Mouse (Mus musculus) liver, postnatal 0 days (tissue): ENCODE data around the gene Slc22a15. TPM values are rescaled to one million over a fixed set of nuclear protein-coding genes. Genes with fewer than 3 reads are reported as not detected.

Experiments used
- ATAC-seq: fragments of 200-750 bp; cut with Nextera tagmentation; 2 replicates; pipeline ENCODE4 v1.8.0; 2017; ENCODE audit warnings: mild to moderate bottlenecking, moderate library complexity
- DNase-seq: peaks from one replicate; pipeline ENCODE4 v3.0.0-alpha.2; 2016
- H3K27ac ChIP-seq: fragments of 300-500 bp; sonication (generic); 2 replicates; pipeline ENCODE4 v1.5.1; 2014; ENCODE audit warnings: antibody characterized with exemption, moderate library complexity, mild to moderate bottlenecking, low read depth
- H3K27me3 ChIP-seq: fragments of 300-500 bp; sonication (generic); 2 replicates; pipeline ENCODE4 v1.6.1; 2014; ENCODE audit warnings: low read length, control low read depth, mixed read lengths; ENCODE audit not compliant: insufficient read depth
- H3K36me3 ChIP-seq: fragments of 300-500 bp; sonication (generic); replicated peaks from 2 replicates; pipeline ENCODE4 v1.6.1; 2014; ENCODE audit warnings: mild to moderate bottlenecking, control low read depth, low read length, moderate library complexity, mixed read lengths; ENCODE audit not compliant: insufficient read depth
- H3K4me1 ChIP-seq: fragments of 300-500 bp; sonication (generic); 2 replicates; pipeline ENCODE4 v1.6.1; 2014; ENCODE audit warnings: antibody characterized with exemption, mild to moderate bottlenecking, control low read depth; ENCODE audit not compliant: insufficient read depth
- H3K4me2 ChIP-seq: fragments of 300-500 bp; sonication (generic); 2 replicates; pipeline ENCODE4 v1.6.1; 2014; ENCODE audit warnings: low read depth, mild to moderate bottlenecking, low read length, moderate library complexity, mixed read lengths
- H3K4me3 ChIP-seq: fragments of 300-500 bp; sonication (generic); 2 replicates; pipeline ENCODE4 v1.5.1; 2014; ENCODE audit warnings: low read depth, low read length
- H3K9ac ChIP-seq: fragments of 300-500 bp; sonication (generic); replicated peaks from 2 replicates; pipeline ENCODE4 v1.6.1; 2014; ENCODE audit warnings: mild to moderate bottlenecking, moderate library complexity
- H3K9me3 ChIP-seq: fragments of 300-500 bp; sonication (generic); 2 replicates; pipeline ENCODE4 v1.6.1; 2016; ENCODE audit warnings: mild to moderate bottlenecking, control low read depth, low read length, mixed read lengths
- CTCF ChIP-seq: sonication (generic); IDR thresholded peaks from 2 replicates; pipeline ENCODE4 v1.5.1; 2016; ENCODE audit warnings: antibody characterized with exemption, low read depth
- EP300 ChIP-seq: IDR thresholded peaks from 2 replicates; pipeline ENCODE4 v1.6.1; 2016; ENCODE audit warnings: antibody characterized with exemption, low read depth, mild to moderate bottlenecking
- WGBS: fragments of 180-500 bp; shearing (Covaris S2); extraction: QIAGEN DNeasy Blood & Tissue Kit; methylation state at CpG from one replicate; pipeline ENCODE4 v1.1.7; 2014; ENCODE audit not compliant: insufficient replicate concordance; 5-methylcytosine and 5-hydroxymethylcytosine counted together
- polyA plus RNA-seq: library from polyadenylated mRNA; unstranded; fragments of >200 nt; fragmentation: Nextera tagmentation; extraction: Ambion mirVana; gene quantifications from 2 replicates; pipeline ENCODE4 v1.2.1, GENCODE M21; 2015

Gene Slc22a15
- polyA plus RNA-seq, 1 experiment from 2014 or later, result 5.0 TPM

DNA sequence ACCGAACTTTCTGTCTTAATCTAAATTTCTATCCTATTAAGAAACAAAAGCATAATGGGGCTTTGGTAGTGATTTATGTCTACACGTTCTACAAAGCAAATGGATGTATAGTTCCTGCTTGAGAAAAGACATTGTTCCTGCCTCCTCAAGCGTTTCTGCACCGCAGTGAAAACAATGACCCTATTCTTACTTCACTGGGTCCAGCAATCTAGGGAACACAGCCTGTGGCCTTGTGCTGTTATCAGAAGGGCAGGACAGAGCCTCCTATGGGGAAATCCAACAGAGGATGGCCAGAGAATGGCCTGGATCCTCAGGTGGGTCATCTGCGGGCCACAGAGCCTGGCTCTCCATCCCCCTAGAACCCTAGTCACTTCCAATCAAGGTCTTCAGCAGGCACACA lies 46.1 kb downstream of the Slc22a15 start:
- no peaks in the 10 kb centered on the region for H3K27me3 ChIP-seq
- H3K4me3 ChIP-seq, result no peak overlapping the region
- no peak overlapping the region for H3K27ac ChIP-seq
- TF ChIP-seq EP300 (no peak), CTCF (no peak)
- no peak overlapping the region for H3K4me2 ChIP-seq
- WGBS, result 72% methylated on average over 5 of the region's 5 CpGs
- no peak for DNase-seq
- H3K36me3 ChIP-seq, result peaks cover 16% of the 10 kb centered on the region
- no peak for ATAC-seq
- no peaks in the 10 kb centered on the region for H3K9me3 ChIP-seq
- H3K9ac ChIP-seq, result no peak overlapping the region
- no peaks in the 10 kb centered on the region for H3K4me1 ChIP-seq

DNA sequence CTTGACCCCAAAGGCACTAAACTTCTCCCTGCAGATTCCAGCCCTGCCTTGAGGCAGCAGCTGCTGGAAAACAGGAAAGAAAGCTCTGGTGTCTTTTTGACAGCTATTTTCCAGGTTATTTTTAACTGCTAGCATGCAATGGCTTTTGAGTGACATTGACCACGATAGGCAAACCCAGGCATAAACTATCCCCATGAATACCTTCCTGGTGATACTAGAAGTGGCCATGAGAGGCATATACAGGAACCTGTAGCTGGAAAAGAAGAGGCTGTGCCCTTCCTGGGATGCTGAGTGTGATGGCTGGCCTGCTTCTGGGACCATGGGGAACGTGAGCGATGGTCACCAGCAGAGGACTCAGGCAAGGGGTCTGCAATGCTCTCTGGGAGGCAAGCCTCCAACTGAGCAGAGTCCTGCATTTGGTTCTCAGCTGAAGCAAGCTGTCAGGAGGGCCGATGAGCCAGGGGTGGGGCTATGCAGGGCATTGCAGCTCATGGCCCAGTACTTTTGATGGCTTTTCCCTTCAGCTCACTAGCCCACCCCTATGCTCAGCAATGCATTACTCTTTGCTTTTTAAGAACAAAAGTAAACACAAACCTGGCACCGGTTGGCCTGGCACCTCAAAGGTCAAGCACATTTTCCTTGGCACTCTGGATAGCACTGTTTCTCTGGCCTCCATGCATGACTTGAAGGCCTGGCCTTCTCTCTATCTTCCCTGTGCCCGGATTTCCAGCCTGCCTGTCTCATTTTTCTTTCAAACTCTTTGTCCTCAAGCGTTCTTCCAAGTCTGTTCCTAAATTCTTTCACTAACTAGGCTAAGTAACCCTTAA lies 47.6 kb downstream of the Slc22a15 start:
- H3K27ac ChIP-seq, result no peak overlapping the region
- H3K9ac ChIP-seq, result no peak overlapping the region
- no peak for TF ChIP-seq EP300
- no peak for TF ChIP-seq CTCF
- no peak for DNase-seq
- WGBS, result 69% methylated on average over 7 of the region's 7 CpGs
- ATAC-seq, result no peak
- no peaks in the 10 kb centered on the region for H3K4me1 ChIP-seq
- peaks cover 13% of the 10 kb centered on the region for H3K36me3 ChIP-seq
- H3K27me3 ChIP-seq, result no peaks in the 10 kb centered on the region
- H3K4me3 ChIP-seq, result no peak overlapping the region
- no peaks in the 10 kb centered on the region for H3K9me3 ChIP-seq
- no peak overlapping the region for H3K4me2 ChIP-seq

- peak overlapping the region; percentile 16; the same call in 1 of the 2 replicates for H3K27ac ChIP-seq
- H3K36me3 ChIP-seq, result peaks cover 16% of the 10 kb centered on the region
- no peak overlapping the region for H3K4me2 ChIP-seq
- ATAC-seq, result no peak
- TF ChIP-seq CTCF, result no peak
- peak; percentile 45; the same call in 1 of the 2 replicates for TF ChIP-seq EP300
- H3K4me1 ChIP-seq, result no peaks in the 10 kb centered on the region
- H3K27me3 ChIP-seq, result no peaks in the 10 kb centered on the region
- H3K4me3 ChIP-seq, result no peak overlapping the region
- 76% methylated on average over 10 of the region's 10 CpGs for WGBS
- DNase-seq, result no peak
- H3K9me3 ChIP-seq, result no peaks in the 10 kb centered on the region
- no peak overlapping the region for H3K9ac ChIP-seq
These were observed 48.9 kb downstream of the Slc22a15 start for GRCm38 (mm10) chr3:101875258-101875920.

DNA sequence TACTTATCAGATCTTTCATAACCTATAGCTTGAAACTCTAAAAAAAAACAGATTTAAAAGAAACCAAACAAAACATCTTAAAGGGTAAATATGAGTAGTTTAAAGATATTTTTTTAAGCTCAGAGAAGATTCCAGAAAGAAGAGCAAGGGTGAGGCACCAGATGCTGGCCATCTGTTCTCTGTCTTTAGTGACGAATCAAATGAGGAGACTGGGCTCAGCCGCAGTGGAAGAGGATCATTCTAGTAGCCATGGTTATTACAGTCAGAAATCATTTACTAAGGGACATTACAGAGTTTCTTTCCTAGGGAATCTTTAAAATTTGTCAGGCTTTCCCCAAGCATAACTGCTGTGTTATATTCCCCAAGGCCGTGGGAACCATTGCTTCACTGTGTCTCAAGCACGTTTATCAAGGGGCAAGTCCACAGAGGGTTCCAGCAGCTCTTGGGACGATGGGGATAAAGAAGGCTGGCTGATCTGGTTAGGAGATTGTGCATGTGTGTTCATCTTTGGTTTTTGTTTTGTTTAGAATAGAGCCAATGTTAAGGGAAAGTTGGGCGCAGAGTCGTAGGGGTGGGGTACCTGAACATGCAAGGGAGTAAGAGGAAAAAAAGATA lies 51.1 kb downstream of the Slc22a15 start:
- no peak overlapping the region for H3K4me2 ChIP-seq
- WGBS, result 81% methylated on average over 7 of the region's 7 CpGs
- ATAC-seq, result no peak
- no peak overlapping the region for H3K9ac ChIP-seq
- no peaks in the 10 kb centered on the region for H3K27me3 ChIP-seq
- no peaks in the 10 kb centered on the region for H3K9me3 ChIP-seq
- peaks cover 7% of the 10 kb centered on the region for H3K36me3 ChIP-seq
- no peak overlapping the region for H3K4me3 ChIP-seq
- H3K27ac ChIP-seq, result no peak overlapping the region
- no peak for TF ChIP-seq EP300
- TF ChIP-seq CTCF, result no peak
- DNase-seq, result no peak
- H3K4me1 ChIP-seq, result no peaks in the 10 kb centered on the region

DNA sequence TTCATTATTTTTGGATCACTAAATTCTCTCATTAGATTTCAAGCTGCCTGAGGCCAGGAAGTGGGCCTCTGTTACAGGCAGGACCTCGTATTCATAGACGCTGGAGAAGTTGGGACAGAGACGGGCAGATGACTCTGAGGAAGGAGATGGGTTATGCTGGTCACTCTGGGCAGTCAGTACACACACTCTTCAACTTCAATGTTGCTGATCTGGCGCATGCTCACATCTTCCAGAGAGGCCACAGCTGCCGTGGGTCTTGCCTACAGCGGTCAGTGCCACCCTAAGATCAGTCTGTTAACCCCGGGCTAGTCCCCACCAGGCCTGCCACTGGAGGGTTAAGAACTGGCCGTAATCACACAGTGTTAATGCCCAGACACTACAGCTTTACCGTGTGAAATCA lies 52.3 kb downstream of the Slc22a15 start:
- no peaks in the 10 kb centered on the region for H3K27me3 ChIP-seq
- H3K4me2 ChIP-seq, result no peak overlapping the region
- DNase-seq (no peak), ATAC-seq (no peak)
- H3K9me3 ChIP-seq, result no peaks in the 10 kb centered on the region
- TF ChIP-seq EP300, result no peak
- TF ChIP-seq CTCF, result no peak
- peaks cover 3% of the 10 kb centered on the region for H3K36me3 ChIP-seq
- no peak overlapping the region for H3K9ac ChIP-seq
- no peak overlapping the region for H3K27ac ChIP-seq
- H3K4me1 ChIP-seq, result no peaks in the 10 kb centered on the region
- WGBS, result 80% methylated on average over 9 of the region's 9 CpGs
- no peak overlapping the region for H3K4me3 ChIP-seq

DNA sequence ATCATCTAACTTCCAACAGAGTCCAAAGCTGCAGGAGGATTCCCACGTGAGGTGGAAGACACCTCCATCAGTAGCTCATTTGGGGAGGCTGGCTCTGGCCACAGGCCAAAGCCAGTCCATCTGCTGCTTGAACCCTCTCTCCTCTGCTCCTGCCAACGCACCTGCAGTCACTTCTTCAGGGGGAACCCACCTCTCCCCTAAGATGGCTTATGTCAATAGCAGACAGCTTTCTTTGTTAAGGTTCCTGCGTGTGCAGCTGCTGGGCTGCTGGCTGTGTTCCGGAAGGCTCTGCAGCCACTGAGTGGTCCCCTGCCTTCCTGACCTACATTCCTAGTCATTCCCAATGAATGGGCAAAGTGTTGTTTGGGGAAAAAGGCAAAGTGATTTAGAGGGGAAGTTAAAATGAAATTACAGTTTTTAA lies 57.2 kb downstream of the Slc22a15 start:
- no peak overlapping the region for H3K4me3 ChIP-seq
- no peaks in the 10 kb centered on the region for H3K9me3 ChIP-seq
- no peaks in the 10 kb centered on the region for H3K4me1 ChIP-seq
- TF ChIP-seq CTCF (no peak), EP300 (no peak)
- no peak overlapping the region for H3K4me2 ChIP-seq
- no peak overlapping the region for H3K27ac ChIP-seq
- 74% methylated on average over 4 of the region's 4 CpGs for WGBS
- H3K27me3 ChIP-seq, result no peaks in the 10 kb centered on the region
- no peak overlapping the region for H3K9ac ChIP-seq
- ATAC-seq (no peak), DNase-seq (no peak)
- peaks cover 17% of the 10 kb centered on the region; the same call in 1 of the 2 replicates for H3K36me3 ChIP-seq
